Mouse (Mus musculus) CH12.LX (cell line): Measurements from ENCODE around the gene Adora2a. TPM values are rescaled to one million over a fixed set of nuclear protein-coding genes. Genes with fewer than 3 reads are reported as not detected.

ENCODE experiments used
- DNase-seq: peaks from one replicate; pipeline ENCODE4 v3.0.0-alpha.2; 2013; ENCODE audit errors: extremely low read depth
- H3K27ac ChIP-seq: 2 replicates; pipeline ENCODE4 v1.5.1; 2012; ENCODE audit warnings: low read depth, mild to moderate bottlenecking, control low read depth, moderate library complexity; ENCODE audit not compliant: insufficient read depth
- H3K27me3 ChIP-seq: replicated peaks from 2 replicates; pipeline ENCODE3; 2012; ENCODE audit warnings: inconsistent platforms
- H3K36me3 ChIP-seq, 2 experiments: replicated peaks in 1 of 2; 2 replicates each; pipeline versions ENCODE3 to v1.6.1; 2012; ENCODE audit warnings: inconsistent platforms in 1 of 2, low read length in 1 of 2, mild to moderate bottlenecking in 1 of 2, mixed read lengths in 1 of 2, moderate library complexity in 1 of 2; ENCODE audit not compliant: control insufficient read depth in 1 of 2, insufficient read depth in 1 of 2
- H3K4me1 ChIP-seq, 2 experiments: 2 replicates each; pipeline ENCODE4 v1.6.1; 2012; ENCODE audit warnings: inconsistent platforms in 1 of 2, moderate library complexity in 1 of 2; ENCODE audit not compliant: insufficient read depth in 2 of 2, control insufficient read depth in 1 of 2
- H3K4me2 ChIP-seq: 2 replicates; pipeline ENCODE4 v1.6.1; 2012; ENCODE audit warnings: low read depth, mild to moderate bottlenecking, control low read depth; ENCODE audit not compliant: poor library complexity, insufficient read depth, severe bottlenecking
- H3K4me3 ChIP-seq, 3 experiments: fragments of 150-350 bp in 1 of 3; sonication (generic) in 1 of 3; replicated peaks in 1 of 3; 2 replicates each; pipeline versions ENCODE3 to v1.5.1; 2011 to 2012; ENCODE audit warnings: low read depth in 2 of 3, low read length in 2 of 3, mild to moderate bottlenecking in 2 of 3, moderate library complexity in 2 of 3, control low read depth in 1 of 3, improper control_type of control experiment in 1 of 3, inconsistent platforms in 1 of 3, mixed read lengths in 1 of 3; ENCODE audit not compliant: poor library complexity in 1 of 3
- H3K79me2 ChIP-seq: replicated peaks from 2 replicates; pipeline ENCODE4 v1.6.1; 2012; ENCODE audit warnings: mild to moderate bottlenecking, moderate library complexity; ENCODE audit not compliant: control insufficient read depth, poor library complexity, insufficient read depth, severe bottlenecking; ENCODE audit errors: extremely low read depth
- H3K9ac ChIP-seq: 2 replicates; pipeline ENCODE4 v1.6.1; 2012; ENCODE audit warnings: low read depth, mild to moderate bottlenecking, control low read depth, moderate library complexity; ENCODE audit not compliant: insufficient read depth
- H3K9me3 ChIP-seq: replicated peaks from 2 replicates; pipeline ENCODE3; 2012; ENCODE audit warnings: low read length, inconsistent platforms, mixed read lengths
- EP300 ChIP-seq: IDR thresholded peaks from 2 replicates; pipeline ENCODE4 v1.6.1; 2011; ENCODE audit warnings: low read length, improper control_type of control experiment
- GABPA ChIP-seq: IDR thresholded peaks from 2 replicates; pipeline ENCODE4 v1.6.1; 2012; ENCODE audit warnings: low read depth, low read length, improper control_type of control experiment, inconsistent platforms; ENCODE audit not compliant: insufficient replicate concordance
- KAT2A ChIP-seq: IDR thresholded peaks from 2 replicates; pipeline ENCODE4 v1.6.1; 2012; ENCODE audit warnings: low read length, improper control_type of control experiment, inconsistent platforms; ENCODE audit not compliant: insufficient replicate concordance
- MEF2A ChIP-seq: IDR thresholded peaks from 2 replicates; pipeline ENCODE4 v1.6.1; 2014; ENCODE audit warnings: low read depth, mild to moderate bottlenecking, inconsistent platforms, low read length, improper control_type of control experiment, borderline replicate concordance
- UBTF ChIP-seq: IDR thresholded peaks from 2 replicates; pipeline ENCODE4 v1.6.1; 2012; ENCODE audit warnings: low read depth, mild to moderate bottlenecking, inconsistent platforms, low read length, improper control_type of control experiment, moderate library complexity
- USF1 ChIP-seq: IDR thresholded peaks from 2 replicates; pipeline ENCODE4 v1.6.1; 2014; ENCODE audit warnings: low read depth, mild to moderate bottlenecking, inconsistent platforms, low read length, improper control_type of control experiment
- ZC3H11A ChIP-seq: IDR thresholded peaks from 2 replicates; pipeline ENCODE4 v1.6.1; 2012; ENCODE audit warnings: low read depth, mild to moderate bottlenecking, inconsistent platforms, low read length, improper control_type of control experiment
- ZMIZ1 ChIP-seq: IDR thresholded peaks from 2 replicates; pipeline ENCODE4 v1.6.1; 2012; ENCODE audit warnings: low read depth, mild to moderate bottlenecking, inconsistent platforms, low read length, improper control_type of control experiment
- dilution Hi-C: fragments of 300-500 bp; cut with MboI; formaldehyde crosslinking; loops from 2 replicates; pipeline ENCODE4 v1.14.3; 2020; ENCODE audit warnings: low sequenced_read_pairs; ENCODE audit not compliant: extremely low pct_unique_long_range_greater_than_20kb, extremely low pct_ligation_motif_present
- in situ Hi-C: fragments of 300-500 bp; cut with MboI; formaldehyde crosslinking; loops from 3 replicates; pipeline ENCODE4 v1.14.3; 2019; ENCODE audit warnings: low sequenced_read_pairs, low pct_ligation_motif_present, low pct_unique_long_range_greater_than_20kb, mixed read lengths
- polyA plus RNA-seq: library from polyadenylated mRNA; unstranded; fragments of >175 nt; gene quantifications from 2 replicates; pipeline ENCODE4 v1.2.1, GENCODE M21; 2012; ENCODE audit warnings: low read depth; ENCODE audit not compliant: insufficient read length
- total RNA-seq, 2 experiments: library from RNA; depleted of rRNA; stranded (reverse); fragments of 300-350 nt in 1 of 2; fragments of >200 nt in 1 of 2; gene quantifications; 2 replicates each; pipeline ENCODE4 v1.2.3; 2012 to 2014

Adora2a gene
- total and polyA plus RNA-seq, 3 experiments: 3.2 to 14.4 (median 7.6) TPM

- H3K9ac ChIP-seq: no peak overlapping the region
Observed at GRCm38 (mm10) chr10:75301195-75301806, 15.4 kb upstream of the Adora2a start.

GRCm38 (mm10) chr10:75301937-75302336 is 14.7 kb upstream of the Adora2a start:
- no peaks in the 10 kb centered on the region for H3K27me3 ChIP-seq
- peaks cover 9 to 76% of the 10 kb centered on the region in 2 experiments for H3K4me1 ChIP-seq
- no peak for TF ChIP-seq USF1
- no peak for TF ChIP-seq ZC3H11A
- TF ChIP-seq ZMIZ1: no peak
- TF ChIP-seq EP300: 0 out of 2 replicates have a peak, but pooled peaks have one; percentile 12
- TF ChIP-seq, all 38 proteins: peak for 1
- Histone ChIP-seq H3K4me2 (no peak overlapping the region), H3K4me3 (no peak overlapping the region), H3K27ac (no peak overlapping the region), H3K79me2 (no peaks in the 10 kb centered on the region; the same call in 1 of the 2 replicates), H3K36me3 (peaks cover 23 to 69% of the 10 kb centered on the region in 2 experiments), H3K9me3 (no peaks in the 10 kb centered on the region), H3K9ac (no peak overlapping the region)
- dilution Hi-C loops: no loop called here
- in situ Hi-C loops: no loop called here
- DNase-seq: no peak

More at GRCm38 (mm10) chr10:75301195-75301806, 15.4 kb upstream of the Adora2a start:
- Histone ChIP-seq H3K27ac (no peak overlapping the region), H3K27me3 (no peaks in the 10 kb centered on the region), H3K36me3 (peaks cover 19 to 70% of the 10 kb centered on the region in 2 experiments), H3K4me3 (no peak overlapping the region), H3K4me1 (peaks cover 9 to 76% of the 10 kb centered on the region in 2 experiments), H3K4me2 (no peak overlapping the region), H3K9me3 (no peaks in the 10 kb centered on the region), H3K79me2 (no peaks in the 10 kb centered on the region; the same call in 1 of the 2 replicates)
- DNase-seq: no peak
- dilution Hi-C loops (no loop called here), in situ Hi-C loops (no loop called here)
- TF ChIP-seq UBTF: no peak

GRCm38 (mm10) chr10:75302536-75302935 is 14.1 kb upstream of the Adora2a start:
- Histone ChIP-seq H3K36me3 (peaks cover 28 to 70% of the 10 kb centered on the region in 2 experiments), H3K79me2 (no peaks in the 10 kb centered on the region; the same call in 1 of the 2 replicates), H3K27ac (no peak overlapping the region), H3K4me3 (no peak overlapping the region)
- TF ChIP-seq GABPA: no peak
- no peak for TF ChIP-seq MEF2A
- no peak for TF ChIP-seq KAT2A
- TF ChIP-seq, all 38 proteins: peak for 0
- dilution Hi-C loops: no loop called here
- no peaks in the 10 kb centered on the region for H3K27me3 ChIP-seq
- no peaks in the 10 kb centered on the region for H3K9me3 ChIP-seq
- in situ Hi-C loops: no loop called here
- H3K4me1 ChIP-seq: peaks cover 9 to 76% of the 10 kb centered on the region in 2 experiments
- DNase-seq: no peak
- no peak overlapping the region for H3K4me2 ChIP-seq
- no peak overlapping the region for H3K9ac ChIP-seq
